Mouse (Mus musculus) activated CD4-positive, CD25-positive, alpha-beta regulatory T cell, adult 9 weeks (primary cell): ENCODE measurements around the gene Srsf12. TPM values are rescaled to one million over a fixed set of nuclear protein-coding genes. Genes with fewer than 3 reads are reported as not detected.

Experiments
- polyA plus RNA-seq: library from polyadenylated mRNA; unstranded; fragments of 100-300 nt; shearing (Covaris generic); gene quantifications from one replicate; pipeline ENCODE4 v1.2.1, GENCODE M21; 2017

Gene Srsf12
- polyA plus RNA-seq, result 2.3 TPM

DNA sequence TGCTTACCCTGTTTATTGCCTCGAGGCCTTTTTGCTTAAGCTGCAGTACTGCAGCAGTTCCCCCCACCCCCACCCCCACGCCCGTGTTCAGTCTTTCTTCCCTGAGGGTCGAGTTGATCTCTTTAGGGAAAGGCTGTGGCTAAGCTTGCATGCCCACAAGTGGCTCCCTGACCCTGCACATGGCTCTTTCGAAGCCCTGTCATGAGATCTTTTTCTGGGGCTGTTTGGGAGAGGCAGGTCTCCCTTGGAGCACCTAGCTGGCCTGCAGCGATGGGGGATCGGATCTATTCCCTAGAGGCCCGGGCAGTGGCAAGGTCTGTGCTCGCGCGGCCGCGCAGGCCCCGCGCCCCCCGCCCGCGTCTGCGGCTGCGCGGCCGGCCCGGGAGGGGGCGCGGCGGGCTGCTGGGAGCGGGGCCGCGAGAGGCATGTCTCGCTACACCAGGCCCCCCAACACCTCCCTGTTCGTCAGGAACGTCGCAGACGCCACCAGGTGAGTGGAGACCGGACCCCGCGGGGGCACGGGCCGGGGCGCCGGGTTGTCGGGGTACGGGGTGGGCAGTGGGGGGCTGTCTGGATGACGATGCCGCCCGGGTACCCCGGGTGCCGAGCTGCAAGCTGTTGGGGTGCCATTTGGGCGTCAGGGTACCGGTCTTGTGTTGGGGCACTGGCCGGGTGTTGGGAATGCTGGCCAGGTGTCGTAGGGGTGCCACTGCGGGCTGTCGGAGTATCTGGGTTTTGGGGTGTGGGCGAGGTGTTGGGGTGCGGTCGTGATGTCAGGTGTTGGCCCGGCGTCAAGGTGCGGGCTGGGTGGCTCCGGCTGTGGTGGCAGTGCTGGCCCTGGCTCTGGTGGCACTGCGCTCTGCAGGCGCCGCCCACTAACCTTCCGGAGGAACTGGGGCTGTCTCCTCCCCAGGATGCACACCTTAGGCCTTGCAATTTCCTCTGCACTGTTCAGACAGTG is at the start of gene Srsf12:
Gene Srsf12, plus strand, starts transcription at position 111 of the 961 bp plus-strand sequence.

DNA sequence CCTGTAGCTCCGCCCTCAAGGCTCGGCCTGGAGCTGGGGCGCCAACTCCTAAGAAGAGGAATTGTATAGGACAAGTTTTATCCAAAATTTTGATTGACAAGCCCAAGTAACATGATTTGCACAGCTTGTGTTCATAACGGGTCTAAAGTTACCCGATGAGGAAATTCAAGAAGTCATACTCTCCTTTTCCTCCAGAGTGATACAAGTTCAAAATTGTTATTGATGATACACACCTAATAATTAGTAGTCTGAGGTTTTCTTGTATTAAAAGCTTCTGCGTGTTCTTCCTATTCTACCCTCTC is 19.1 kb upstream of the Srsf12 start, which contains the start of gene Pm20d2:
Gene Pm20d2, minus strand, starts transcription at position 3 of the 302 bp plus-strand sequence.

Other genes with a start within 250 kb of the Srsf12 start
- gene Rragd, start 226.0 kb upstream of the Srsf12 start, polyA plus RNA-seq, result 13.7 TPM
- 60.6 TPM for gene Ube2j1, start 177.6 kb upstream of the Srsf12 start, polyA plus RNA-seq
- 18.2 TPM for gene Gabrr2, start 146.0 kb upstream of the Srsf12 start, polyA plus RNA-seq
- gene Gabrr1, start 76.5 kb upstream of the Srsf12 start, polyA plus RNA-seq, result not detected
- not detected for gene Pm20d2, start 19.3 kb upstream of the Srsf12 start, polyA plus RNA-seq
- gene Pnrc1, start 81.2 kb downstream of the Srsf12 start, polyA plus RNA-seq, result 77.6 TPM
- 65.8 TPM for gene Rngtt, start 101.3 kb downstream of the Srsf12 start, polyA plus RNA-seq